Mouse (Mus musculus) myocyte (in vitro differentiated cells): Measurements from ENCODE around the gene Dlgap1.

Experiments used
- E2F4 ChIP-seq: IDR thresholded peaks from one replicate; pipeline ENCODE4 v1.6.1; 2011; ENCODE audit warnings: mild to moderate bottlenecking, control low read depth, moderate library complexity; ENCODE audit not compliant: insufficient read depth
- MAX ChIP-seq: IDR thresholded peaks from one replicate; pipeline ENCODE4 v1.6.1; 2011; ENCODE audit warnings: low read depth, mild to moderate bottlenecking, control low read depth
- MYOD1 ChIP-seq, 3 experiments: IDR thresholded peaks; one replicate each; pipeline ENCODE4 v1.6.1; 2011; ENCODE audit warnings: control low read depth in 2 of 3, low read depth in 2 of 3, mild to moderate bottlenecking in 2 of 3, moderate library complexity in 1 of 3; ENCODE audit not compliant: insufficient read length in 2 of 3, control insufficient read depth in 1 of 3
- MYOG ChIP-seq, 3 experiments: IDR thresholded peaks; one replicate each; pipeline ENCODE4 v1.6.1; 2011; ENCODE audit warnings: control low read depth in 2 of 3, low read depth in 2 of 3, mild to moderate bottlenecking in 2 of 3; ENCODE audit not compliant: insufficient read length in 2 of 3, control insufficient read depth in 1 of 3, insufficient read depth in 1 of 3
- POLR2A ChIP-seq: IDR thresholded peaks from one replicate; pipeline ENCODE4 v1.6.1; 2011; ENCODE audit warnings: low read depth, mild to moderate bottlenecking, control low read depth, moderate library complexity; ENCODE audit not compliant: insufficient read length
- POLR2AphosphoS2 ChIP-seq: IDR thresholded peaks from one replicate; pipeline ENCODE4 v1.6.1; 2011; ENCODE audit warnings: low read depth, control low read depth; ENCODE audit not compliant: insufficient read length
- SRF ChIP-seq: IDR thresholded peaks from one replicate; pipeline ENCODE4 v1.6.1; 2011; ENCODE audit warnings: low read depth; ENCODE audit not compliant: control insufficient read depth, insufficient read length
- TCF12 ChIP-seq: IDR thresholded peaks from one replicate; pipeline ENCODE4 v1.6.1; 2011; ENCODE audit warnings: mild to moderate bottlenecking, control low read depth; ENCODE audit not compliant: poor library complexity, insufficient read depth, severe bottlenecking
- TCF3 ChIP-seq: IDR thresholded peaks from one replicate; pipeline ENCODE4 v1.6.1; 2011; ENCODE audit warnings: low read depth, control low read depth; ENCODE audit not compliant: insufficient read length
- USF1 ChIP-seq: IDR thresholded peaks from one replicate; pipeline ENCODE4 v1.6.1; 2011; ENCODE audit warnings: low read depth, mild to moderate bottlenecking, control low read depth, moderate library complexity

GRCm38 (mm10) chr17:70780726-70781689 is 812.1 kb downstream of the Dlgap1 start:
- TF ChIP-seq USF1 (no peak), MYOG (IDR thresholded peaks at IDR 0.05; ENCODE audit: control insufficient read depth in 1 of 3, insufficient read depth in 1 of 3, insufficient read length in 2 of 3, low read depth in 2 of 3) (no peak), POLR2AphosphoS2 (no peak), POLR2A (no peak), MYOD1 (IDR thresholded peaks at IDR 0.05; ENCODE audit: control insufficient read depth in 1 of 3, insufficient read length in 2 of 3, low read depth in 2 of 3) (no peak), MAX (no peak), TCF12 (no peak), SRF (no peak), E2F4 (no peak), TCF3 (no peak)
